Mouse (Mus musculus) cerebellum, adult 11-12 months (tissue): ENCODE measurements around the gene Trpv1.

Experiments
- DNase-seq: peaks from one replicate; pipeline ENCODE4 v3.0.0; 2022

The Trpv1 gene

DNA sequence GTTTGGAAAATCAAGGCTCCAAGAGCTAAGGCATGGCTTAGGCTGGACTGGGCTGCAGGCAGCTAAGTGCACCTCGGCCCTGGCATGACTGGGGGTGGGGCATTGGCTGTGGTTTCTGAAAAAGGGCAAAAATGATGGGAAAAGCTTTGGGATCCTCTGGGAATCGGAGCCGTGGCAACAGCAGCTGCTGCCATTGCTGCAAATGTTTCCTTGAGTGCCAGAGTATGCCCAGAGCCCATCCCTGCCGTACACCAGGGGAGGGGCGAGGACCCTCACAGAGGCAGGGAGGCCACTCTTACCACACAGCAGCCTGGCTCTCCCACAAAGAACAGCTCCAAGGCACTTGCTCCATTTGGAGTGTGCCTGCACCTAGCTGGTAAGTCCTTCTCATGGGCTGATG lies at the start of gene Trpv1:
Gene Trpv1, plus strand, starts transcription at position 301 of the 400 bp plus-strand sequence.
- DNase-seq, result no peak

- DNase-seq, result no peak
Measured at GRCm38 (mm10) chr11:73185872-73186615, 48.0 kb upstream of the Trpv1 start.

- no peak for DNase-seq
Measured at GRCm38 (mm10) chr11:73187231-73187630, 46.9 kb upstream of the Trpv1 start.

DNA sequence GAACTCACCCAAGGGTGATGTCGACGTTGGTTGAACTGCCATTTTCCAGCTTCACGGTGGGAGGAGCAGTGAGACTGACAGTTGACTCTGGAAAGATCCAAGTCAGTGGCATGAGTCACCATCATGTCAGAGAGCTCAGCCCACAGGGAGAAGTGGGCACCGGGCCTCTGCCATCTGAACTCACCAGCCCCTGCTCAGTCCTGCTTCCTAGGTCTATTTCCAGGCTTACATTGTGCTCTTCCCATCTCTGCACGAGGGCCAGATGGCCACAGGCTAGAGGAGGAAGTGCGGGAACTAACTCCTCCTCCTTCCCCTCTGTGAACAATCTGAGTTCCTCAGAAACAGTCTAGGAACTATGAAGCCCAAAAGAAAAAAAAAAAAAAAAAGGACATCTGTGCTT lies 41.0 kb upstream of the Trpv1 start:
- DNase-seq, result peak; percentile 82

DNA sequence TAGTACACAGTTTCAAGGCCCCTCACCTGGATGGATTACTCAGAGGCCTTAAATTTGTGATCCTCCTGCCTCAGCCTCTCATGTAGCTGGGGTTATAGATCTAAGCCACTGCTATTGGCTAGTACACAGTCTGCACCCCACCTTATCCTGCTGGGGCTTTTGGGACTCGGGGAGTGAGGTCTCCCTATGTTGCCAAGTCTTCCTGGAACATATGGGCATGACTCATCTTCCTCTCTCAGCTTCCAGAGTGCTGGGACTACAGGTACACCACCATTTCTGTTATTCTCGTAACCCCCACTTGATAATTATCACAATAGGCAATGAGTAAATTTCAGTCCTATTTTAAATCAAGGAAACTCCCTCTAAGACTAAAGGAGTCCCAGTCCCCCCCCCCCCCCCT lies 39.6 kb upstream of the Trpv1 start:
- DNase-seq, result no peak

DNA sequence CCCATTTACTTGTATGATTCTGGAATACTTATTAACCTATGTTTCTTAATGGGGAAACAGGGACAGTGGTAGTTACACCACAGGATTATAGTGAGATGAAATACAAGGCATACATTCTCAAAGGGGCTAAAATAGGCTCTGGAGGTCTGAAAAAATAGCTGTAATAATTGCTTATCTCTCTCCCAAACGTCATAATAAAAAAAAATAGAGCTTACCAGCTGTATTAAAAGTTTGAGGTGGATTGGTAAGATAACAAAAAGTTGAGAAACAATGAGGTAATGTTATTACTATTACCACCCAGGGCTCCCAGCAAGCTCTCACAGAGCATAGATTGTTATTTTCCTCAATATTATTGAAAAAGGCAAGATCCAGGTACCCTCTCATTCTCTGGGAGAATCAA lies 35.9 kb upstream of the Trpv1 start:
- DNase-seq, result no peak

- peak; percentile 89 for DNase-seq
Measured at GRCm38 (mm10) chr11:73198603-73199229, 35.4 kb upstream of the Trpv1 start, which contains the start of gene Ctns. Gene Ctns (minus strand): TSS chr11:73199042.

- peak; percentile 95 for DNase-seq
Measured at GRCm38 (mm10) chr11:73199230-73199712, 34.8 kb upstream of the Trpv1 start, which contains the start of gene Shpk. Gene Shpk (plus strand): TSS chr11:73199460.

GRCm38 (mm10) chr11:73199879-73200278 lies 34.2 kb upstream of the Trpv1 start:
- no peak for DNase-seq

GRCm38 (mm10) chr11:73201021-73201420 lies 33.1 kb upstream of the Trpv1 start:
- no peak for DNase-seq

- no peak for DNase-seq
Measured at GRCm38 (mm10) chr11:73201597-73201996, 32.5 kb upstream of the Trpv1 start.

DNA sequence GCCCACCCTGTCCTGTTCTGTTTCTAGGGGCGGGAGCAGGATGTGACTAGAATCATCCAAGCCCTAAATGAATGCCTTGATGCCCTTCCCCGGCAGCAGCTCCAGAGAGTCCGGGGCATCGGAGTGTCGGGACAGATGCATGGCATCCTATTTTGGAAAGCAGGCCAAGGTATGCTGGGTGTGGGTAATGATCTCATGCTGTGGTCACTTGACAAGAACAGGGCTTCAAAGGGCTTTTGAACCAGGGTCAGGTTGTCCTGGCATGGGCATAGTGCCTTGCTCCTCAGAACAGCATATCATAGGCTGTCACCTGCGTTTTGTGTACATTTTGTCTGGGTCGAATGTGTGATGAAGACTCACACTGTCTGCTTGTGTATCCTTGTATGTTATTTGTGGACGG lies 30.2 kb upstream of the Trpv1 start:
- no peak for DNase-seq

GRCm38 (mm10) chr11:73205194-73205593 lies 28.9 kb upstream of the Trpv1 start:
- DNase-seq, result no peak

DNA sequence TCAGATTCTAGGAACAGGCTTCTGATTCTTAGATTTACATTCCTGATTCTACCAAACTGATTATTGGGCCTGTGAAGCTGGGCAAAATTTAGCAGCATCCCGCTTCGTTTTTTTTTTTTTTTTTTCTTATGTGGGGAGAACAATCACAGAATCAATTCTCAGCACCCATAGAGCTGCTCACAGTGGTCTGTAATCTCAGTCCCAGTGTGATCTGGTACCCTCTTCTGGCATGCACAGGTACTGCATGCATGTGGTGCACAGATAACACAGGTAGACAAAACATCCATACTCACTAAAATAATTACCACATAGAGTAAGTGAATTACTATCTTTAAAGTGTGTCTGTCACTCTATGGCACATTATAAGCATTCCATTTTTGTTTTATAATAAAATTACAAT lies 26.5 kb upstream of the Trpv1 start:
- DNase-seq, result no peak

- no peak for DNase-seq
Measured at GRCm38 (mm10) chr11:73213956-73214355, 20.1 kb upstream of the Trpv1 start.

DNA sequence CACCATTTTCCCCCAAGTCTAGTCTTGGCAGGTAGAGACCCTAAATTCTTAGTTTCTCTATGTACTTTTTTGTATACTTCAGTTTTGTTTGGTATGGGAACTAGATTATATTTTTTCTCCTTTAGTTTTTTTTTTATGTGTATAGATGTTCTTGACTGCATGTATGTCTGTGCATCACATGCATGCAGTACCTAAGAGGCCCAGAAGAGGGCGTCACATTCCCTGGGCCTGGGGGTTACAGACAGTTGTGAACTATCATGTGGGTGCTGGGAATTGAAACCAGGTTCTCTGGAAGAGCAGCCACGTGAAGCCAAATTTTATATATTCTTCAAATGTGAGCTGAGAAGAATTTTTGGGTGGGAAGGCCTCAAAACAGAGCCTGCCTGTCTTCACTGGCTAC lies 14.4 kb upstream of the Trpv1 start:
- no peak for DNase-seq

GRCm38 (mm10) chr11:73220651-73221050 lies 13.4 kb upstream of the Trpv1 start:
- DNase-seq, result no peak

DNA sequence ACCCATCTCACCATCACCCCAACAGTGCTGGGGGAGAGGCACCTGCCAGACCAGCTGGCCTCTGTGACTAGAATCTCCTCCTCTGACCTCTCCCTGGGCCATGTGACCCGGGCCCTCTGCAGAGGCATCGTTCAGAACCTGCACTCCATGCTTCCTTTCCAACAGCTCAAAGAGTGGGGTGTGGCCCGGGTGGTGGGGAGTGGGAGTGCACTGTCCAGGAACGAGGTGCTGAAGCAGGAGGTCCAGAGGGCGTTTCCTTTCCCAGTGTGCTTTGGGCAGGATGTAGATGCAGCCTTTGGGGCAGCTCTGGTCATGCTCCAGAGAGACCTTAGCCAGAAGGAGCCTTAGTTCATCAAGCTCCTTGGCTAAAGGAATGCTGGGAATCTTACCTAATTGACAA lies 11.2 kb upstream of the Trpv1 start:
- DNase-seq, result no peak

DNA sequence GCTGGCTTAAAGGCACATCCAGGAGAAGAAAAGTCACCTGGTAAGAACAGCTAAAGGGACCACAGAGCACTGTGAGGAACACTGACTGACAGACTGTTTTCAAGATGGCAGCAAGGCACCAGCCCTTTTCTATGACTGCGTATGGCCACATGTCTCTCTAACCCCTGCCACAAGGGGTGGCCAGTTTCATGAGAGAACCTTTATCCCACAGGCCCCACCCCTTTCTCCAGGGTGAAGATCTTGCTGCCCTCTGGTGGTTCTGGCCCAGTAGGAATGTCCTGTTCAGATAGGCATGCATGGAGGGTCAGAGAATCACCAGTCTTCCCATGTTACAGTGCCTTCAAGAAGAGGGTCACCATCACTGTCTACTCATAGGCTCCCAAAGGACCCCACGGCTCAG lies 10.1 kb upstream of the Trpv1 start:
- no peak for DNase-seq

- no peak for DNase-seq
Measured at GRCm38 (mm10) chr11:73225856-73226255, 8.2 kb upstream of the Trpv1 start.

GRCm38 (mm10) chr11:73228881-73229280 lies 5.2 kb upstream of the Trpv1 start:
- DNase-seq, result no peak

- DNase-seq, result no peak
Measured at GRCm38 (mm10) chr11:73230081-73230480, 4.0 kb upstream of the Trpv1 start.

DNA sequence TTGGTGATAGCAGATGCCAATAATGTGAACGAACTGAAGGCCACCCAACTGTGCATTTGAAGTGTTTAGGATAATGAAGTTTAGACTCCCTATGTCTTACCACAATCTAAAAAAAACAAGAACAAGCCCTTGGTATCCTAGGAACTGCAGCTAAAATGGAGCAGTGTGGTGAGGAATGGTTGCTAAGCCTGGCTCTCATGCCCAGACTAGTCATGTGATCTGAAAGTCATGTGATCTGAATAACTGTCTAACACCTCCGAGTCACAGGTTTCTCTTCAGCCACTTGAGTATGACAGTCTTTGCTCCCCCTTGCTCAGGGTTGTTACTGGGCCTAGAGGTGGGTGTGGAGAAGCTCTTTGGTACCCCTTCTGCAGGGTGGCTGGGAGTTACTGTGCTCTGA lies 1.6 kb upstream of the Trpv1 start:
- DNase-seq, result no peak

DNA sequence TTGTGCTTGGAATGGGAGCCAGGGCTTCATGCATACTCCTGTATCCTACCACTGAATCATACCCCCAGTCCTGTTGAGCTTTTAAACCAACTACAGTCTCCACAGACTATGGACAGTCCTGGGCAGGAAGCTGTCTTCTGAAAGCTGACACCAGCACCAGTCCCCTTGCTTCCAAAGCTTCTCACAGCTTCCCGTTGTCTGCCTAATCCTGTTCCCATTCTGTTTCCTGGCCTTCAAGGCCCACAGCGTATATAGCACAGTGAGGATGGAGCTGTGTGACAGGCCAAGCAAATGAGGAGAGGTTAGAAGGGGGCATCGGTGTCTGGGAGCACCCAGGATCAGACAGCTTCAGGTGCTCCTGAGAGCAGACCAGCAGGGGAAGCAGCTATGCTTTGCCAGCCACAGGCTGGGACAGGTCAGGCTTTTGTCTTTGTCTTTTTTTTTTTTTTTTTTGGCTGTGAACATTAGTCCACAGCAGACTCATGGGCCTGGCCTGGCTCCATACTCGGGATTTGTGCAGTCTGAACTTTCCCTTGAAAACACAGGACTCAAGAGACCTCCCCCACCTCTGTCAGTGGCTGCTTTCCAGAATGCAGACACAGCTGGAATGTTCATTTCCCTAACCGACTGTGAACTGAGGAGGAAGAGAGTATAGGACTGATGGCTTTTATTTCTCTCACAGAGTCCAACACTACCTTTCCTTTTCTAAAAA lies 2.1 kb downstream of the Trpv1 start:
- no peak for DNase-seq
